Mouse (Mus musculus): ENCODE data around the gene Rad23a. TPM values are rescaled to one million over a fixed set of nuclear protein-coding genes. Genes with fewer than 3 reads are reported as not detected.

Rad23a gene
- polyA plus RNA-seq, 1 experiment from 2014 or later = 188 TPM

- Histone ChIP-seq H3K4me1 (replicated peaks; ENCODE audit: control insufficient read depth, insufficient read depth, low read length) (peaks cover 16% of the 10 kb centered on the region), H3K9me3 (ENCODE audit: control insufficient read depth, low read length) (no peaks in the 10 kb centered on the region), H3K9ac (ENCODE audit: low read depth, low read length) (no peak overlapping the region), H3K27me3 (replicated peaks; ENCODE audit: control insufficient read depth, insufficient read depth, low read length) (no peaks in the 10 kb centered on the region), H3K4me2 (peak overlapping the region; percentile 54), H3K4me3 (ENCODE audit: low read depth, low read length) (peak overlapping the region; percentile 12; the same call in 1 of the 2 replicates), H3K36me3 (ENCODE audit: control insufficient read depth, insufficient read depth, low read length) (no peaks in the 10 kb centered on the region), H3K27ac (ENCODE audit: low read depth, low read length) (no peak overlapping the region)
- ATAC-seq (replicated peaks; ENCODE audit: low FRiP score) = peak; percentile 61; the same call in 1 of the 2 replicates
- peak; percentile 70 for DNase-seq (ENCODE audit: low spot score)
- WGBS = 1% methylated on average over 18 of the region's 18 CpGs
Observed at GRCm38 (mm10) chr8:84823653-84824052, 16.8 kb downstream of the Rad23a start.

- ATAC-seq (replicated peaks; ENCODE audit: low FRiP score) (no peak), DNase-seq (ENCODE audit: low spot score) (no peak)
- no peaks in the 10 kb centered on the region for H3K9me3 ChIP-seq (ENCODE audit: control insufficient read depth, low read length)
- no peak within 1 kb of the TSS for H3K27ac ChIP-seq (ENCODE audit: low read depth, low read length)
- H3K4me3 ChIP-seq (ENCODE audit: low read depth, low read length) = peak within 1 kb of the TSS; percentile 12; the same call in 1 of the 2 replicates
- no peaks in the 10 kb centered on the region for H3K36me3 ChIP-seq (ENCODE audit: control insufficient read depth, insufficient read depth, low read length)
- no peaks in the 10 kb centered on the region for H3K27me3 ChIP-seq (replicated peaks; ENCODE audit: control insufficient read depth, insufficient read depth, low read length)
- peak within 1 kb of the TSS; percentile 54 for H3K4me2 ChIP-seq
- 0 out of 2 replicates have a peak within 1 kb of the TSS, but pooled peaks have one; percentile 9 for H3K9ac ChIP-seq (ENCODE audit: low read depth, low read length)
- 56% methylated on average over 3 of the region's 3 CpGs for WGBS
- peaks cover 16% of the 10 kb centered on the region for H3K4me1 ChIP-seq (replicated peaks; ENCODE audit: control insufficient read depth, insufficient read depth, low read length)
Observed at GRCm38 (mm10) chr8:84822723-84823122, 17.7 kb downstream of the Rad23a start, which contains the start of gene Dand5. Gene Dand5 (minus strand): TSS chr8:84822823.

GRCm38 (mm10) chr8:84816117-84816516 lies 24.3 kb downstream of the Rad23a start:
- Histone ChIP-seq H3K27me3 (replicated peaks; ENCODE audit: control insufficient read depth, insufficient read depth, low read length) (peaks cover 24% of the 10 kb centered on the region), H3K27ac (ENCODE audit: low read depth, low read length) (no peak overlapping the region), H3K4me1 (replicated peaks; ENCODE audit: control insufficient read depth, insufficient read depth, low read length) (peaks cover 13% of the 10 kb centered on the region), H3K36me3 (ENCODE audit: control insufficient read depth, insufficient read depth, low read length) (no peaks in the 10 kb centered on the region), H3K9me3 (ENCODE audit: control insufficient read depth, low read length) (no peaks in the 10 kb centered on the region), H3K4me3 (ENCODE audit: low read depth, low read length) (no peak overlapping the region), H3K9ac (ENCODE audit: low read depth, low read length) (no peak overlapping the region), H3K4me2 (no peak overlapping the region)
- ATAC-seq (replicated peaks; ENCODE audit: low FRiP score) (no peak), DNase-seq (ENCODE audit: low spot score) (no peak)
- WGBS = 73% methylated on average over 17 of the region's 17 CpGs

- no peak overlapping the region for H3K4me3 ChIP-seq (ENCODE audit: low read depth, low read length)
- no peak overlapping the region for H3K27ac ChIP-seq (ENCODE audit: low read depth, low read length)
- ATAC-seq (replicated peaks; ENCODE audit: low FRiP score) = peak; percentile 78
- no peak overlapping the region for H3K9ac ChIP-seq (ENCODE audit: low read depth, low read length)
- H3K4me2 ChIP-seq = no peak overlapping the region
- no peaks in the 10 kb centered on the region for H3K9me3 ChIP-seq (ENCODE audit: control insufficient read depth, low read length)
- peak; percentile 90 for DNase-seq (ENCODE audit: low spot score)
- no peaks in the 10 kb centered on the region for H3K36me3 ChIP-seq (ENCODE audit: control insufficient read depth, insufficient read depth, low read length)
- peaks cover 19% of the 10 kb centered on the region for H3K4me1 ChIP-seq (replicated peaks; ENCODE audit: control insufficient read depth, insufficient read depth, low read length)
- 13% methylated on average over 9 of the region's 9 CpGs for WGBS
- H3K27me3 ChIP-seq (replicated peaks; ENCODE audit: control insufficient read depth, insufficient read depth, low read length) = peaks cover 30% of the 10 kb centered on the region
Observed at GRCm38 (mm10) chr8:84815547-84815946, 24.9 kb downstream of the Rad23a start.

- no peak overlapping the region for H3K27ac ChIP-seq (ENCODE audit: low read depth, low read length)
- DNase-seq (ENCODE audit: low spot score) (no peak), ATAC-seq (replicated peaks; ENCODE audit: low FRiP score) (no peak)
- H3K36me3 ChIP-seq (ENCODE audit: control insufficient read depth, insufficient read depth, low read length) = no peaks in the 10 kb centered on the region
- peaks cover 34% of the 10 kb centered on the region for H3K27me3 ChIP-seq (replicated peaks; ENCODE audit: control insufficient read depth, insufficient read depth, low read length)
- no peak overlapping the region for H3K9ac ChIP-seq (ENCODE audit: low read depth, low read length)
- H3K9me3 ChIP-seq (ENCODE audit: control insufficient read depth, low read length) = no peaks in the 10 kb centered on the region
- WGBS = 45% methylated on average over 19 of the region's 19 CpGs
- H3K4me1 ChIP-seq (replicated peaks; ENCODE audit: control insufficient read depth, insufficient read depth, low read length) = peaks cover 21% of the 10 kb centered on the region
- no peak overlapping the region for H3K4me2 ChIP-seq
- H3K4me3 ChIP-seq (ENCODE audit: low read depth, low read length) = no peak overlapping the region
Observed at GRCm38 (mm10) chr8:84814555-84815441, 25.7 kb downstream of the Rad23a start.

GRCm38 (mm10) chr8:84814240-84814554 lies 26.3 kb downstream of the Rad23a start:
- Histone ChIP-seq H3K27ac (ENCODE audit: low read depth, low read length) (no peak overlapping the region), H3K36me3 (ENCODE audit: control insufficient read depth, insufficient read depth, low read length) (no peaks in the 10 kb centered on the region), H3K9ac (ENCODE audit: low read depth, low read length) (no peak overlapping the region), H3K27me3 (replicated peaks; ENCODE audit: control insufficient read depth, insufficient read depth, low read length) (peaks cover 38% of the 10 kb centered on the region), H3K4me3 (ENCODE audit: low read depth, low read length) (no peak overlapping the region), H3K4me1 (replicated peaks; ENCODE audit: control insufficient read depth, insufficient read depth, low read length) (peaks cover 24% of the 10 kb centered on the region), H3K9me3 (ENCODE audit: control insufficient read depth, low read length) (no peaks in the 10 kb centered on the region), H3K4me2 (no peak overlapping the region)
- ATAC-seq (replicated peaks; ENCODE audit: low FRiP score) = no peak
- WGBS = 90% methylated on average over 11 of the region's 11 CpGs
- DNase-seq (ENCODE audit: low spot score) = no peak

GRCm38 (mm10) chr8:84813830-84814229 lies 26.6 kb downstream of the Rad23a start:
- H3K4me3 ChIP-seq (ENCODE audit: low read depth, low read length) = no peak overlapping the region
- peaks cover 41% of the 10 kb centered on the region for H3K27me3 ChIP-seq (replicated peaks; ENCODE audit: control insufficient read depth, insufficient read depth, low read length)
- WGBS = 56% methylated on average over 3 of the region's 3 CpGs
- H3K4me2 ChIP-seq = no peak overlapping the region
- ATAC-seq (replicated peaks; ENCODE audit: low FRiP score) (no peak), DNase-seq (ENCODE audit: low spot score) (no peak)
- H3K9me3 ChIP-seq (ENCODE audit: control insufficient read depth, low read length) = no peaks in the 10 kb centered on the region
- no peak overlapping the region for H3K9ac ChIP-seq (ENCODE audit: low read depth, low read length)
- H3K4me1 ChIP-seq (replicated peaks; ENCODE audit: control insufficient read depth, insufficient read depth, low read length) = peaks cover 24% of the 10 kb centered on the region
- no peaks in the 10 kb centered on the region for H3K36me3 ChIP-seq (ENCODE audit: control insufficient read depth, insufficient read depth, low read length)
- H3K27ac ChIP-seq (ENCODE audit: low read depth, low read length) = no peak overlapping the region

GRCm38 (mm10) chr8:84813059-84813458 lies 27.4 kb downstream of the Rad23a start:
- Histone ChIP-seq H3K27me3 (replicated peaks; ENCODE audit: control insufficient read depth, insufficient read depth, low read length) (peaks cover 44% of the 10 kb centered on the region), H3K9me3 (ENCODE audit: control insufficient read depth, low read length) (no peaks in the 10 kb centered on the region)

GRCm38 (mm10) chr8:84811303-84811702 lies 29.2 kb downstream of the Rad23a start:
- no peaks in the 10 kb centered on the region for H3K9me3 ChIP-seq (ENCODE audit: control insufficient read depth, low read length)
- DNase-seq (ENCODE audit: low spot score) (no peak), ATAC-seq (replicated peaks; ENCODE audit: low FRiP score) (no peak)
- 30% methylated on average over 10 of the region's 10 CpGs for WGBS
- H3K27me3 ChIP-seq (replicated peaks; ENCODE audit: control insufficient read depth, insufficient read depth, low read length) = peaks cover 44% of the 10 kb centered on the region
- H3K4me2 ChIP-seq = peak overlapping the region; percentile 68
- no peaks in the 10 kb centered on the region for H3K36me3 ChIP-seq (ENCODE audit: control insufficient read depth, insufficient read depth, low read length)
- H3K9ac ChIP-seq (ENCODE audit: low read depth, low read length) = no peak overlapping the region
- H3K4me3 ChIP-seq (ENCODE audit: low read depth, low read length) = peak overlapping the region; percentile 39
- H3K27ac ChIP-seq (ENCODE audit: low read depth, low read length) = no peak overlapping the region
- peaks cover 24% of the 10 kb centered on the region for H3K4me1 ChIP-seq (replicated peaks; ENCODE audit: control insufficient read depth, insufficient read depth, low read length)

More at GRCm38 (mm10) chr8:84813059-84813458, 27.4 kb downstream of the Rad23a start:
- Histone ChIP-seq H3K4me1 (replicated peaks; ENCODE audit: control insufficient read depth, insufficient read depth, low read length) (peaks cover 24% of the 10 kb centered on the region), H3K27ac (ENCODE audit: low read depth, low read length) (no peak overlapping the region), H3K4me2 (no peak overlapping the region), H3K4me3 (ENCODE audit: low read depth, low read length) (no peak overlapping the region), H3K36me3 (ENCODE audit: control insufficient read depth, insufficient read depth, low read length) (no peaks in the 10 kb centered on the region), H3K9ac (ENCODE audit: low read depth, low read length) (no peak overlapping the region)
- WGBS = under 1% methylated on average over 5 of the region's 5 CpGs
- DNase-seq (ENCODE audit: low spot score) = peak; percentile 77
- ATAC-seq (replicated peaks; ENCODE audit: low FRiP score) = 0 out of 2 replicates have a peak, but pooled peaks have one; percentile 44

Measured in liver, embryonic 11.5 days (tissue).